Comparison of ENCODE assay signal across 37 mouse cellular contexts in genomic region chr9:73048927-73049326, GRCm38 (mm10). TPM values are rescaled to one million over a fixed set of nuclear protein-coding genes. Genes with fewer than 3 reads are reported as not detected.
DNase-seq lines count a peak whose midpoint lies in the region; ATAC-seq and TF ChIP-seq lines count a peak whose summit lies in the region.
"Had no signal": no experiment of that assay in that cellular context is flagged by ENCODE, and none has a peak within 500 bp of the region (broad histone marks: within the 10 kb centered on the region; RNA-seq: fewer than 3 reads in every experiment).

No protein-coding gene starts in this region.

- WGBS in heart, adult 2 months: 12% methylated on average over 4 of the region's 4 CpGs

- peak; percentile 31 for ATAC-seq in granulocyte monocyte progenitor cell, adult 5-6 weeks (replicated peaks; ENCODE audit: poor library complexity, severe bottlenecking)
- ATAC-seq in cerebellum, adult (ENCODE audit: insufficient number of reproducible peaks, low FRiP score, low TSS enrichment): no peak
- ATAC-seq: hindbrain, embryonic 16.5 days; liver, embryonic 12.5 days had no signal

- no peak overlapping the region for H3K4me3 ChIP-seq in heart, adult 2 months
- H3K4me3 ChIP-seq in MEL (ENCODE audit: control insufficient read depth in 1 of 2, insufficient read depth in 1 of 2, low read depth in 2 of 2, low read length in 2 of 2): no peak overlapping the region
- H3K4me3 ChIP-seq: embryonic facial prominence, embryonic 13.5 days; erythroblast, embryonic 14.5 days; forebrain, embryonic 12.5 days; hindbrain, embryonic 10.5 days; kidney, embryonic 15.5 days; layer of hippocampus, adult 2 months; left cerebral cortex, adult 2 months; limb, embryonic 13.5 days; liver, embryonic 12.5 days; neural tube, embryonic 13.5 days had no signal

- H3K27me3 ChIP-seq in heart, adult 2 months (ENCODE audit: control insufficient read depth, insufficient read depth, low read length): no peaks in the 10 kb centered on the region
- H3K27me3 ChIP-seq in MEL (ENCODE audit: control insufficient read depth in 1 of 2, insufficient read depth in 2 of 2, low read length in 2 of 2): no peaks in the 10 kb centered on the region
- H3K27me3 ChIP-seq: kidney, embryonic 15.5 days; limb, embryonic 13.5 days; liver, embryonic 12.5 days; neural tube, embryonic 13.5 days had no signal

- H3K27ac ChIP-seq in heart, adult 2 months: no peak overlapping the region
- H3K27ac ChIP-seq in MEL (ENCODE audit: control insufficient read depth, low read depth, low read length): peak overlapping the region; percentile 7; the same call in 1 of the 2 replicates
- H3K27ac ChIP-seq: embryonic facial prominence, embryonic 13.5 days; forebrain, embryonic 12.5 days; hindbrain, embryonic 10.5 days; kidney, embryonic 15.5 days; left cerebral cortex, adult 2 months; limb, embryonic 13.5 days; liver, embryonic 12.5 days; neural tube, embryonic 13.5 days had no signal

- no peak for TF ChIP-seq CTCF in heart, adult 2 months (IDR thresholded peaks at IDR 0.05)
- no peak for TF ChIP-seq CTCF in MEL (IDR thresholded peaks at IDR 0.05 in 2 of 3, conservative IDR thresholded peaks at IDR 0.05 in 1 of 3; ENCODE audit: control insufficient read depth in 1 of 3, insufficient read depth in 1 of 3, low read depth in 2 of 3, low read length in 3 of 3, poor library complexity in 1 of 3, severe bottlenecking in 1 of 3)

- peak; percentile 93 for DNase-seq in heart, adult 11 months
- no peak for DNase-seq in heart, adult 2 months
- DNase-seq in MEL (ENCODE audit: low read depth, low spot score) (peak; percentile 50), MN1 (ENCODE audit: low spot score) (peak; percentile 70)
- no peak for DNase-seq in cerebellum, postnatal 25 days
- DNase-seq: adrenal gland, adult 8-10 months; B cell, adult 2 months; cerebellum, adult 11 months; cerebellum, adult 9-10 months; gastrocnemius, postnatal 36 days; heart, postnatal 14 days; kidney, adult 18-20 months; kidney, postnatal 36 days; lung, adult 2 months; lung, postnatal 14 days; right cerebral cortex, adult 18-20 months; right cerebral cortex, postnatal 4 days; thymus, adult 2 months; thymus, postnatal 36 days had no signal

- TF ChIP-seq RAD21 in MEL (IDR thresholded peaks at IDR 0.05; ENCODE audit: low read depth, low read length): no peak

- no peak overlapping the region for H3K9ac ChIP-seq in heart, adult 2 months (ENCODE audit: low read depth, low read length)
- no peak overlapping the region for H3K9ac ChIP-seq in MEL (ENCODE audit: control insufficient read depth, low read depth, low read length, poor library complexity, severe bottlenecking)
- H3K9ac ChIP-seq: embryonic facial prominence, embryonic 13.5 days; forebrain, embryonic 12.5 days; kidney, embryonic 15.5 days; limb, embryonic 13.5 days; liver, embryonic 12.5 days; neural tube, embryonic 13.5 days had no signal

- intact Hi-C loops in heart, adult 2 months (cut with DNase I): no loop called here

- H3K9me3 ChIP-seq in MEL (replicated peaks; ENCODE audit: insufficient read depth, low read length): no peaks in the 10 kb centered on the region
- H3K9me3 ChIP-seq: embryonic facial prominence, embryonic 13.5 days; forebrain, embryonic 12.5 days; hindbrain, embryonic 10.5 days; kidney, embryonic 15.5 days; limb, embryonic 13.5 days; liver, embryonic 12.5 days; neural tube, embryonic 13.5 days had no signal

- H3K4me1 ChIP-seq in heart, adult 2 months (ENCODE audit: control insufficient read depth, insufficient read depth, low read length): peaks cover 1% of the 10 kb centered on the region; the same call in 1 of the 2 replicates
- peaks cover 13 to 35% of the 10 kb centered on the region in 2 experiments for H3K4me1 ChIP-seq in MEL (ENCODE audit: control insufficient read depth in 1 of 2, insufficient read depth in 2 of 2, low read length in 2 of 2)

- H3K36me3 ChIP-seq in heart, adult 2 months (ENCODE audit: control insufficient read depth, insufficient read depth, low read length): no peaks in the 10 kb centered on the region
- H3K36me3 ChIP-seq in MEL (ENCODE audit: control insufficient read depth in 1 of 2, insufficient read depth in 2 of 2, low read length in 2 of 2): peaks cover 0 to 27% of the 10 kb centered on the region in 2 experiments; a peak in 2 of 4 replicates
- H3K36me3 ChIP-seq: embryonic facial prominence, embryonic 13.5 days; forebrain, embryonic 12.5 days; hindbrain, embryonic 10.5 days; kidney, embryonic 15.5 days; limb, embryonic 13.5 days; liver, embryonic 12.5 days; neural tube, embryonic 13.5 days had no signal

- TF ChIP-seq EP300 in heart, adult 2 months (IDR thresholded peaks at IDR 0.05; ENCODE audit: insufficient read depth, low read depth, low read length): no peak
- no peak for TF ChIP-seq EP300 in MEL (IDR thresholded peaks at IDR 0.05; ENCODE audit: low read depth in 1 of 2, low read length in 2 of 2)

- H3K79me2 ChIP-seq in heart, adult 2 months (replicated peaks; ENCODE audit: control insufficient read depth, insufficient read depth, low read length): no peaks in the 10 kb centered on the region
- H3K79me2 ChIP-seq in MEL (ENCODE audit: control insufficient read depth, insufficient read depth, low read length, poor library complexity): peaks cover 8% of the 10 kb centered on the region

- no peak for TF ChIP-seq POLR2A in heart, adult 2 months (IDR thresholded peaks at IDR 0.05; ENCODE audit: insufficient read depth, low read depth, low read length)
- no peak for TF ChIP-seq POLR2A in MEL (IDR thresholded peaks at IDR 0.05; ENCODE audit: control insufficient read depth in 1 of 2, insufficient read depth in 1 of 2, low read depth in 1 of 2, low read length in 2 of 2, poor library complexity in 1 of 2)

TF ChIP-seq in MEL, 35 proteins besides CTCF, POLR2A, EP300 and RAD21:
- TF ChIP-seq MAFK (IDR thresholded peaks at IDR 0.05; ENCODE audit: borderline replicate concordance, low read depth, low read length) (no peak), TBP (IDR thresholded peaks at IDR 0.05; ENCODE audit: low read depth, low read length) (no peak), MYB (IDR thresholded peaks at IDR 0.05; ENCODE audit: low read depth, low read length) (no peak), RCOR1 (IDR thresholded peaks at IDR 0.05; ENCODE audit: low read depth, low read length) (no peak), BHLHE40 (IDR thresholded peaks at IDR 0.05; ENCODE audit: borderline replicate concordance, low read depth, low read length) (no peak), MEF2A (IDR thresholded peaks at IDR 0.05; ENCODE audit: extremely low read depth, insufficient replicate concordance, low read depth, low read length, poor library complexity, severe bottlenecking) (no peak), GATA1 (IDR thresholded peaks at IDR 0.05; ENCODE audit: low read depth, low read length) (0 out of 2 replicates have a peak, but pooled peaks have one; percentile 7)

RNA-seq across cellular contexts. Expression of gene Rab27a, which starts 4.3 kb away (rescaled TPM):
- total RNA-seq in heart, adult 2 months (2021): 1 to 10 TPM; 4.5 to 5.6 TPM
- 2.3 TPM in 2 replicates for polyA plus RNA-seq in heart, adult 2 months (2012; rRNA removed)
- 8.6 and 8.8 TPM in 2 replicates for total RNA-seq in MEL (2012; rRNA removed)
- 10 to 100 TPM in 1 of 2 experiments, not detected in 1; 11.2 TPM for polyA plus RNA-seq in MEL (2012; ENCODE audit: insufficient read depth in 1 of 2, insufficient read length in 2 of 2, low read depth in 1 of 2, low replicate concordance in 2 of 2, missing spikeins in 1 of 2)
- total RNA-seq in granulocyte monocyte progenitor cell, adult 5-6 weeks (2014; fragmentation: Nextera tagmentation): 92.8 and 93.0 TPM in 2 replicates
- 171 and 187 TPM in 2 replicates for total RNA-seq in granulocyte monocyte progenitor cell, adult 5-6 weeks (2017)

RNA-seq across cellular contexts. Expression of gene Pigb, which starts 8.7 kb away (rescaled TPM):
- total RNA-seq in heart, adult 2 months (2021): 1 to 10 TPM; 1.6 to 2.2 TPM
- polyA plus RNA-seq in heart, adult 2 months (2012; rRNA removed): 4.5 and 6.1 TPM in 2 replicates
- total RNA-seq in MEL (2012; rRNA removed): 3.5 and 3.7 TPM in 2 replicates
- 10 to 100 TPM in 1 of 2 experiments, not detected in 1; 12.0 TPM for polyA plus RNA-seq in MEL (2012; ENCODE audit: insufficient read depth in 1 of 2, insufficient read length in 2 of 2, low read depth in 1 of 2, low replicate concordance in 2 of 2, missing spikeins in 1 of 2)
- total RNA-seq in granulocyte monocyte progenitor cell, adult 5-6 weeks (2014; fragmentation: Nextera tagmentation): 32.5 and 38.2 TPM in 2 replicates
- total RNA-seq in granulocyte monocyte progenitor cell, adult 5-6 weeks (2017): 7.3 and 9.1 TPM in 2 replicates

RNA-seq across cellular contexts. Expression of gene Khdc3, which starts 52.7 kb away (rescaled TPM):
- total RNA-seq in heart, adult 2 months (2021): not detected
- polyA plus RNA-seq in heart, adult 2 months (2012; rRNA removed): not detected in 2 replicates
- total RNA-seq in MEL (2012; rRNA removed): not detected in 2 replicates
- not detected for polyA plus RNA-seq in MEL (2012; ENCODE audit: insufficient read depth in 1 of 2, insufficient read length in 2 of 2, low read depth in 1 of 2, low replicate concordance in 2 of 2, missing spikeins in 1 of 2)
- total RNA-seq in granulocyte monocyte progenitor cell, adult 5-6 weeks (2014; fragmentation: Nextera tagmentation): 1.6 and 7.0 TPM in 2 replicates
- total RNA-seq in granulocyte monocyte progenitor cell, adult 5-6 weeks (2017): 1.8 TPM in 1 of 2 replicates, not detected in the other
- total RNA-seq: gastrocnemius, postnatal 36 days had no signal
- polyA plus RNA-seq: embryonic facial prominence, embryonic 13.5 days; erythroblast, embryonic 14.5 days; forebrain, embryonic 12.5 days; heart, embryonic 14.5 days; kidney, embryonic 15.5 days; liver, embryonic 12.5 days; midbrain, embryonic 11.5 days; neural tube, embryonic 13.5 days had no signal

RNA-seq across cellular contexts. Expression of gene Gm20509, which starts 53.3 kb away (rescaled TPM):
- total RNA-seq in heart, adult 2 months (2021): not detected
- polyA plus RNA-seq in heart, adult 2 months (2012; rRNA removed): not detected in 2 replicates
- total RNA-seq in MEL (2012; rRNA removed): not detected in 2 replicates
- not detected for polyA plus RNA-seq in MEL (2012; ENCODE audit: insufficient read depth in 1 of 2, insufficient read length in 2 of 2, low read depth in 1 of 2, low replicate concordance in 2 of 2, missing spikeins in 1 of 2)
- total RNA-seq in granulocyte monocyte progenitor cell, adult 5-6 weeks (2014; fragmentation: Nextera tagmentation): not detected in 2 replicates
- not detected in 2 replicates for total RNA-seq in granulocyte monocyte progenitor cell, adult 5-6 weeks (2017)
- total RNA-seq: adrenal gland, postnatal 4 days; gastrocnemius, postnatal 36 days; heart, postnatal 14 days; left cerebral cortex, adult 2 months; left cerebral cortex, postnatal 25 days had no signal
- polyA plus RNA-seq: embryonic facial prominence, embryonic 13.5 days; erythroblast, embryonic 14.5 days; forebrain, embryonic 12.5 days; heart, embryonic 14.5 days; hindbrain, embryonic 10.5 days; hindbrain, embryonic 16.5 days; intestine, embryonic 14.5 days; kidney, embryonic 15.5 days; limb, embryonic 13.5 days; liver, embryonic 12.5 days; lung, adult 2 months; midbrain, embryonic 11.5 days; neural tube, embryonic 13.5 days; thymus, adult 2 months had no signal

Comparison
In these comparisons a context has a peak if more than half of its experiments do, and no peak if none do; other contexts are left out.
1. DNase-seq: peak in heart, adult 11 months (single experiment), MEL (single experiment) and MN1 (single experiment); none in heart, adult 2 months (0 of 2) and cerebellum, postnatal 25 days (0 of 2).